Mouse (Mus musculus): ENCODE measurements around the gene Steap3. TPM values are rescaled to one million over a fixed set of nuclear protein-coding genes. Genes with fewer than 3 reads are reported as not detected.
A peak's percentile ranks its signal among the peaks of the same experiment; 100 is the strongest.

The Steap3 gene
- total and polyA plus RNA-seq, 2 experiments from 2014 or later: 3.7 to 5.9 TPM

- WGBS: 33% methylated on average over 1 of the region's 1 CpGs
- no peak for TF ChIP-seq CTCF (IDR thresholded peaks at IDR 0.05)
- no peaks in the 10 kb centered on the region for H3K27me3 ChIP-seq (ENCODE audit: insufficient read depth, low read length)
- ATAC-seq (ENCODE audit: low FRiP score) (no peak), DNase-seq (ENCODE audit: low spot score) (no peak)
- no peak overlapping the region for H3K4me2 ChIP-seq (ENCODE audit: low read depth, low read length, poor library complexity, severe bottlenecking)
- no peaks in the 10 kb centered on the region for H3K4me1 ChIP-seq (ENCODE audit: insufficient read depth, low read length)
- no peak overlapping the region for H3K27ac ChIP-seq (ENCODE audit: low read depth, low read length)
- H3K36me3 ChIP-seq (ENCODE audit: insufficient read depth, low read length): no peaks in the 10 kb centered on the region
- no peak overlapping the region for H3K4me3 ChIP-seq (ENCODE audit: low read depth, low read length)
- no peaks in the 10 kb centered on the region for H3K9me3 ChIP-seq (ENCODE audit: low read length)
- H3K9ac ChIP-seq (replicated peaks; ENCODE audit: low read length, poor library complexity, severe bottlenecking): no peak overlapping the region
These were observed 67.7 kb downstream of the Steap3 start for GRCm38 (mm10) chr1:120204834-120205233.

- Histone ChIP-seq H3K9me3 (ENCODE audit: low read length) (no peaks in the 10 kb centered on the region), H3K27ac (ENCODE audit: low read depth, low read length) (no peak overlapping the region), H3K4me1 (ENCODE audit: insufficient read depth, low read length) (no peaks in the 10 kb centered on the region), H3K4me3 (ENCODE audit: low read depth, low read length) (no peak overlapping the region), H3K36me3 (ENCODE audit: insufficient read depth, low read length) (no peaks in the 10 kb centered on the region), H3K27me3 (ENCODE audit: insufficient read depth, low read length) (no peaks in the 10 kb centered on the region), H3K4me2 (ENCODE audit: low read depth, low read length, poor library complexity, severe bottlenecking) (no peak overlapping the region), H3K9ac (replicated peaks; ENCODE audit: low read length, poor library complexity, severe bottlenecking) (no peak overlapping the region)
- 88% methylated on average over 5 of the region's 5 CpGs for WGBS
- ATAC-seq (ENCODE audit: low FRiP score) (no peak), DNase-seq (ENCODE audit: low spot score) (no peak)
- no peak for TF ChIP-seq CTCF (IDR thresholded peaks at IDR 0.05)
These were observed 68.7 kb downstream of the Steap3 start for GRCm38 (mm10) chr1:120203836-120204235.

- Histone ChIP-seq H3K36me3 (ENCODE audit: insufficient read depth, low read length) (no peaks in the 10 kb centered on the region), H3K9ac (replicated peaks; ENCODE audit: low read length, poor library complexity, severe bottlenecking) (no peak overlapping the region), H3K27ac (ENCODE audit: low read depth, low read length) (no peak overlapping the region), H3K4me3 (ENCODE audit: low read depth, low read length) (no peak overlapping the region), H3K4me1 (ENCODE audit: insufficient read depth, low read length) (no peaks in the 10 kb centered on the region), H3K4me2 (ENCODE audit: low read depth, low read length, poor library complexity, severe bottlenecking) (no peak overlapping the region), H3K9me3 (ENCODE audit: low read length) (no peaks in the 10 kb centered on the region), H3K27me3 (ENCODE audit: insufficient read depth, low read length) (no peaks in the 10 kb centered on the region)
- no peak for ATAC-seq (ENCODE audit: low FRiP score)
- TF ChIP-seq CTCF (IDR thresholded peaks at IDR 0.05): no peak
- 49% methylated on average over 3 of the region's 3 CpGs for WGBS
- no peak for DNase-seq (ENCODE audit: low spot score)
These were observed 70.0 kb downstream of the Steap3 start for GRCm38 (mm10) chr1:120202542-120202941.

- Histone ChIP-seq H3K9me3 (ENCODE audit: low read length) (no peaks in the 10 kb centered on the region), H3K4me2 (ENCODE audit: low read depth, low read length, poor library complexity, severe bottlenecking) (no peak overlapping the region), H3K4me3 (ENCODE audit: low read depth, low read length) (no peak overlapping the region), H3K27ac (ENCODE audit: low read depth, low read length) (no peak overlapping the region), H3K27me3 (ENCODE audit: insufficient read depth, low read length) (no peaks in the 10 kb centered on the region; the same call in 1 of the 2 replicates), H3K4me1 (ENCODE audit: insufficient read depth, low read length) (no peaks in the 10 kb centered on the region), H3K9ac (replicated peaks; ENCODE audit: low read length, poor library complexity, severe bottlenecking) (no peak overlapping the region), H3K36me3 (ENCODE audit: insufficient read depth, low read length) (no peaks in the 10 kb centered on the region)
- 87% methylated on average over 4 of the region's 4 CpGs for WGBS
- no peak for TF ChIP-seq CTCF (IDR thresholded peaks at IDR 0.05)
- ATAC-seq (ENCODE audit: low FRiP score) (no peak), DNase-seq (ENCODE audit: low spot score) (no peak)
These were observed 73.6 kb downstream of the Steap3 start for GRCm38 (mm10) chr1:120198942-120199341.

GRCm38 (mm10) chr1:120198151-120198550 lies 74.4 kb downstream of the Steap3 start:
- 47% methylated on average over 3 of the region's 3 CpGs for WGBS
- no peaks in the 10 kb centered on the region for H3K36me3 ChIP-seq (ENCODE audit: insufficient read depth, low read length)
- no peaks in the 10 kb centered on the region; the same call in 1 of the 2 replicates for H3K27me3 ChIP-seq (ENCODE audit: insufficient read depth, low read length)
- H3K4me2 ChIP-seq (ENCODE audit: low read depth, low read length, poor library complexity, severe bottlenecking): no peak overlapping the region
- H3K4me1 ChIP-seq (ENCODE audit: insufficient read depth, low read length): no peaks in the 10 kb centered on the region
- ATAC-seq (ENCODE audit: low FRiP score) (no peak), DNase-seq (ENCODE audit: low spot score) (no peak)
- no peak overlapping the region for H3K27ac ChIP-seq (ENCODE audit: low read depth, low read length)
- TF ChIP-seq CTCF (IDR thresholded peaks at IDR 0.05): no peak
- H3K4me3 ChIP-seq (ENCODE audit: low read depth, low read length): no peak overlapping the region
- no peaks in the 10 kb centered on the region for H3K9me3 ChIP-seq (ENCODE audit: low read length)
- H3K9ac ChIP-seq (replicated peaks; ENCODE audit: low read length, poor library complexity, severe bottlenecking): no peak overlapping the region

GRCm38 (mm10) chr1:120197189-120197588 lies 75.3 kb downstream of the Steap3 start:
- 10% methylated on average over 5 of the region's 5 CpGs for WGBS
- H3K4me1 ChIP-seq (ENCODE audit: insufficient read depth, low read length): no peaks in the 10 kb centered on the region
- ATAC-seq (ENCODE audit: low FRiP score): peak; percentile 77; the same call in 1 of the 2 replicates
- DNase-seq (ENCODE audit: low spot score): peak; percentile 83
- H3K9ac ChIP-seq (replicated peaks; ENCODE audit: low read length, poor library complexity, severe bottlenecking): no peak overlapping the region
- no peak overlapping the region for H3K4me3 ChIP-seq (ENCODE audit: low read depth, low read length)
- no peaks in the 10 kb centered on the region for H3K36me3 ChIP-seq (ENCODE audit: insufficient read depth, low read length)
- no peaks in the 10 kb centered on the region for H3K9me3 ChIP-seq (ENCODE audit: low read length)
- H3K27ac ChIP-seq (ENCODE audit: low read depth, low read length): no peak overlapping the region
- no peaks in the 10 kb centered on the region; the same call in 1 of the 2 replicates for H3K27me3 ChIP-seq (ENCODE audit: insufficient read depth, low read length)
- no peak overlapping the region for H3K4me2 ChIP-seq (ENCODE audit: low read depth, low read length, poor library complexity, severe bottlenecking)
- TF ChIP-seq CTCF (IDR thresholded peaks at IDR 0.05): peak; percentile 97
